Mouse (Mus musculus) forebrain, embryonic 15.5 days (tissue): ENCODE results near the gene Cmtm6. TPM values are rescaled to one million over a fixed set of nuclear protein-coding genes. Genes with fewer than 3 reads are reported as not detected.
A peak's percentile ranks its signal among the peaks of the same experiment; 100 is the strongest.
"Not testable (repeated sequence)": the region's sequence is repeated elsewhere in the genome, so short reads cannot be mapped to it uniquely, and the experiment has no call there.

Experiments
- ATAC-seq: fragments of 200-750 bp; cut with Nextera tagmentation; replicated peaks from 2 replicates; pipeline ENCODE4 v1.8.0; 2017; ENCODE audit warnings: mild to moderate bottlenecking, moderate TSS enrichment, moderate library complexity
- H3K27ac ChIP-seq: fragments of 300-500 bp; sonication (generic); replicated peaks from 2 replicates; pipeline ENCODE4 v1.5.1; 2015; ENCODE audit warnings: mild to moderate bottlenecking, inconsistent platforms
- H3K27me3 ChIP-seq: fragments of 300-500 bp; sonication (generic); 2 replicates; pipeline ENCODE4 v1.6.1; 2015; ENCODE audit warnings: inconsistent platforms
- H3K36me3 ChIP-seq: fragments of 300-500 bp; sonication (generic); 2 replicates; pipeline ENCODE4 v1.6.1; 2015; ENCODE audit warnings: mild to moderate bottlenecking, inconsistent platforms
- H3K4me1 ChIP-seq: fragments of 300-500 bp; sonication (generic); 2 replicates; pipeline ENCODE4 v1.6.1; 2015; ENCODE audit warnings: inconsistent platforms
- H3K4me2 ChIP-seq: fragments of 300-500 bp; sonication (generic); replicated peaks from 2 replicates; pipeline ENCODE4 v1.6.1; 2015; ENCODE audit warnings: mild to moderate bottlenecking, inconsistent platforms
- H3K4me3 ChIP-seq: fragments of 300-500 bp; sonication (generic); 2 replicates; pipeline ENCODE4 v1.5.1; 2015; ENCODE audit warnings: mild to moderate bottlenecking, inconsistent platforms
- H3K9ac ChIP-seq: fragments of 300-500 bp; sonication (generic); replicated peaks from 2 replicates; pipeline ENCODE4 v1.6.1; 2015; ENCODE audit warnings: mild to moderate bottlenecking, inconsistent platforms
- H3K9me3 ChIP-seq: fragments of 300-500 bp; sonication (generic); 2 replicates; pipeline ENCODE4 v1.6.1; 2016; ENCODE audit warnings: inconsistent platforms
- WGBS: fragments of 180-500 bp; shearing (Covaris S2); methylation state at CpG from one replicate; pipeline ENCODE4 v1.1.7; 2015; ENCODE audit warnings: mixed read lengths; 5-methylcytosine and 5-hydroxymethylcytosine counted together
- polyA plus RNA-seq: library from polyadenylated mRNA; unstranded; fragments of >200 nt; fragmentation: Nextera tagmentation; extraction: Ambion mirVana; gene quantifications from 2 replicates; pipeline ENCODE4 v1.2.1, GENCODE M21; 2015

Cmtm6 gene
- 24.7 and 26.5 TPM in 2 replicates for polyA plus RNA-seq

DNA sequence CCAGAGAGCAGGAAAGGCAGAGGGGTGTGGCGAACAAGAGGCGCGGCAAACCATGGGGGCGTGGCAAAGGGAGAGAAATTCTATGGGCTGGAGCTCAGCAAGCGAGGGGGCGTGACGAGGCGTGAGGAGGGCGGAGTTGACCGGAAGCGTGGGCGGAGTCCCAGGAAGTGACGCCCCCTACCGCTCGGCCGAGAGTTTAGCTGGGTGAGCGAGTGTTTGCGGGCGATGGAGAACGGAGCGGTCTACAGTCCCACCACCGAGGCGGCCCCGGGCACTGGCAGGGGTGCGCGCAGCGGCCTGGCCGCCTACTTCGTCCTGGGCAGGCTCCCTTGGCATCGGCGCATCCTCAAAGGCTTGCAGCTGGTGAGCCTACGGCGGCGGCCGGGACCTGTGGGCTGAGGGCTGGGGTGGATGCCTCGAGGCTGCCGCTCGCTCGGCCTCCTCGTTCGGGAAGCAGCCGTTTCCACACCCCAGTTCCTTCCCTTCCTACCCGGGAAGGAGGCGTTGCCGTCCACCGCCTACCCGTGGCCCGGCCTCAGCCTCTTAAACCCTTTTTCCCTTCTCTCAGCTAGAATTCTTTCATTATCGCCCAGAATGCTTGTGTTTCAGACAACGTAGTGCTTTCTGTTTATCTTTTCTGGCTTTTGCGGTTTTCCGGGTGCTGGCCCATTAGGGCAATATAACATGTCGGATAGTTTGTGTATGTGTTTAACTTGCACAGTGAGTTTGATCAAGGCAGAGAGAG lies at the start of gene Cmtm6:
Gene Cmtm6 (plus strand): TSS at position 106 of the 745 bp plus-strand sequence.
- Histone ChIP-seq H3K4me1 (peaks cover 20% of the 10 kb centered on the region), H3K9me3 (no peaks in the 10 kb centered on the region), H3K4me3 (peak within 1 kb of the TSS; percentile 82), H3K36me3 (no peaks in the 10 kb centered on the region), H3K4me2 (peak within 1 kb of the TSS; percentile 74), H3K27me3 (no peaks in the 10 kb centered on the region), H3K27ac (peak within 1 kb of the TSS; percentile 82), H3K9ac (peak within 1 kb of the TSS; percentile 82)
- ATAC-seq = peak; percentile 90
- under 1% methylated on average over 49 of the region's 53 CpGs for WGBS

DNA sequence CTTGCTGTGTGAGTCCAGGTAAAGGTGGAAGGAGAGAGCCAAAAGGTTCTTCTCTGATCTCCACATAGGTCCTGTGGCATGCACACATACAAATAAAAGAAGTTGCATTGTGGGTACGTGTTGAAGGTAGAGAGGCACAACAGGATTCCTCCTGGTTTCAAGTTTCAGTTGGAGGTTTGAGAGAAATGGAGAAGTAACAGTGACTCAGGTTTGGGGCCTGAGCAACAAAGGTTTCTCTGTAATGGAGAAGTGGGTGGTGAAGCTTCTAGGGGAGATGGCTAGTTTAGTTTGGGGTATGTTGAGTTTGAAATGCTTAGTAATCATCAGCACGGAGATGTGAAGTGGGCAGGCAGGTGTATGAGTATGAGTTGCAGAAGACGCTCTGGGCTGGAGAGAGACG lies 48.7 kb upstream of the Cmtm6 start:
- H3K27ac ChIP-seq = no peak overlapping the region
- no peak overlapping the region for H3K4me3 ChIP-seq
- H3K4me2 ChIP-seq = no peak overlapping the region
- no peaks in the 10 kb centered on the region for H3K27me3 ChIP-seq
- no peak for ATAC-seq
- 84% methylated on average over 4 of the region's 4 CpGs for WGBS
- H3K9ac ChIP-seq = no peak overlapping the region
- H3K4me1 ChIP-seq = no peaks in the 10 kb centered on the region
- no peaks in the 10 kb centered on the region for H3K36me3 ChIP-seq
- no peaks in the 10 kb centered on the region for H3K9me3 ChIP-seq

GRCm38 (mm10) chr9:114686245-114686644 lies 44.7 kb upstream of the Cmtm6 start:
- 90% methylated on average over 7 of the region's 7 CpGs for WGBS
- Histone ChIP-seq H3K4me1 (peaks cover 25% of the 10 kb centered on the region), H3K36me3 (peaks cover 2% of the 10 kb centered on the region; the same call in 1 of the 2 replicates), H3K27ac (no peak overlapping the region), H3K9me3 (no peaks in the 10 kb centered on the region), H3K4me2 (no peak overlapping the region), H3K4me3 (no peak overlapping the region), H3K9ac (no peak overlapping the region), H3K27me3 (no peaks in the 10 kb centered on the region)
- no peak for ATAC-seq

DNA sequence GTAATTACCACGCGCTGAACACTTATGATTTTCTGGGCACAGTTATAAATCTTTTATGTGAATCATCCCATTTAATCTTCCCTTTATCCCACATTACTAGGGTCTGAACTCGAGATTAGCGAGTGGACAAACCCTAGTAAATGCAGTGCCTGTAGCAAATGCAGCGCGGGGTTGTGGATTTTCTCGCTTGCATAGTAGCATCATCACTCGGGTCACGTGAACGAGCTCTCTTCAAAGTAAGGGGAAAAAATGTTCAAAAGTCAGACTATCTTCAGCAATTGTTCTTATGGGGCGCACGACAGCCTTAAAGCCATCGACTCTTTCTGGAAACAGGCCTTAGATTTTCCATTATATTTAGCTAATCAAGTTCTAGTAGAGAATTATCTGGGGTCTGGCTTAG lies 43.3 kb upstream of the Cmtm6 start:
- peaks cover 25% of the 10 kb centered on the region for H3K4me1 ChIP-seq
- H3K9me3 ChIP-seq = no peaks in the 10 kb centered on the region
- no peak for ATAC-seq
- H3K4me3 ChIP-seq = peak overlapping the region; percentile 88
- WGBS = 63% methylated on average over 13 of the region's 13 CpGs
- H3K9ac ChIP-seq = peak overlapping the region; percentile 97
- H3K27me3 ChIP-seq = no peaks in the 10 kb centered on the region
- peak overlapping the region; percentile 96 for H3K27ac ChIP-seq
- peak overlapping the region; percentile 69 for H3K4me2 ChIP-seq
- H3K36me3 ChIP-seq = peaks cover 8% of the 10 kb centered on the region

GRCm38 (mm10) chr9:114688252-114688952 lies 42.5 kb upstream of the Cmtm6 start, which contains the start of gene Dync1li1:
TSS of gene Dync1li1 (plus strand) at chr9:114688790.
- Histone ChIP-seq H3K36me3 (peaks cover 12% of the 10 kb centered on the region), H3K27me3 (no peaks in the 10 kb centered on the region), H3K4me3 (peak within 1 kb of the TSS; percentile 88), H3K4me2 (peak within 1 kb of the TSS; percentile 69), H3K9ac (peak within 1 kb of the TSS; percentile 97), H3K27ac (peak within 1 kb of the TSS; percentile 96), H3K9me3 (no peaks in the 10 kb centered on the region), H3K4me1 (peaks cover 25% of the 10 kb centered on the region)
- under 1% methylated on average over 55 of the region's 57 CpGs for WGBS
- ATAC-seq = peak; percentile 97

GRCm38 (mm10) chr9:114688953-114689407 lies 41.9 kb upstream of the Cmtm6 start:
- no peaks in the 10 kb centered on the region for H3K9me3 ChIP-seq
- H3K4me2 ChIP-seq = peak overlapping the region; percentile 69
- H3K27me3 ChIP-seq = no peaks in the 10 kb centered on the region
- peaks cover 25% of the 10 kb centered on the region for H3K4me1 ChIP-seq
- peaks cover 17% of the 10 kb centered on the region for H3K36me3 ChIP-seq
- peak; percentile 79 for ATAC-seq
- under 1% methylated on average over 49 of the region's 50 CpGs for WGBS
- peak overlapping the region; percentile 88 for H3K4me3 ChIP-seq
- peak overlapping the region; percentile 97 for H3K9ac ChIP-seq
- H3K27ac ChIP-seq = peak overlapping the region; percentile 96

GRCm38 (mm10) chr9:114690119-114690601 lies 40.8 kb upstream of the Cmtm6 start:
- no peak for ATAC-seq
- H3K4me2 ChIP-seq = peak overlapping the region; percentile 69
- H3K27me3 ChIP-seq = no peaks in the 10 kb centered on the region
- H3K9ac ChIP-seq = peak overlapping the region; percentile 97
- H3K4me3 ChIP-seq = peak overlapping the region; percentile 88
- H3K4me1 ChIP-seq = peaks cover 25% of the 10 kb centered on the region
- 14% methylated on average over 10 of the region's 10 CpGs for WGBS
- peaks cover 28% of the 10 kb centered on the region for H3K36me3 ChIP-seq
- no peak overlapping the region for H3K27ac ChIP-seq
- no peaks in the 10 kb centered on the region for H3K9me3 ChIP-seq

DNA sequence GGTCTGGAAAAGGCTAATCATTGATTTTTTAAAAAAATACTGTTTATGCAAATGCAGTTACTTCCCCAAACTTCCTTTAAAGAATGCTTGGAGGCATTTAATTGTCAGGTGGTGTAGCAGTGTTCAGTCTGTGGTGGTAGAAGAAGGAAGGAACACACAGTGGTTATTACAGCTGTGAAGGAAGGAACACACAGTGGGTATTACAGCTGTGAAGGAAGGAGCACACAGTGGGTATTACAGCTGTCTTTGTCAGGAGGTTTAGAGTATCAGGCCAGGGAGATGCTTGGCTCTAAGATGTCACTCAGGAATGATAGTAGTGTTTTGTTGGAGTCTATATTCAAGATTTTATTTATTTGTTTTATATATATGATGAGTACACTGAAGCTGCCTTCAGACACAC lies 39.8 kb upstream of the Cmtm6 start:
- H3K9me3 ChIP-seq = no peaks in the 10 kb centered on the region
- H3K27ac ChIP-seq = no peak overlapping the region
- no peak for ATAC-seq
- peaks cover 25% of the 10 kb centered on the region for H3K4me1 ChIP-seq
- peaks cover 28% of the 10 kb centered on the region for H3K36me3 ChIP-seq
- H3K4me2 ChIP-seq = 0 out of 2 replicates have a peak overlapping the region, but pooled peaks have one; percentile 69
- no peak overlapping the region for H3K4me3 ChIP-seq
- no peak overlapping the region for H3K9ac ChIP-seq
- no peaks in the 10 kb centered on the region for H3K27me3 ChIP-seq

DNA sequence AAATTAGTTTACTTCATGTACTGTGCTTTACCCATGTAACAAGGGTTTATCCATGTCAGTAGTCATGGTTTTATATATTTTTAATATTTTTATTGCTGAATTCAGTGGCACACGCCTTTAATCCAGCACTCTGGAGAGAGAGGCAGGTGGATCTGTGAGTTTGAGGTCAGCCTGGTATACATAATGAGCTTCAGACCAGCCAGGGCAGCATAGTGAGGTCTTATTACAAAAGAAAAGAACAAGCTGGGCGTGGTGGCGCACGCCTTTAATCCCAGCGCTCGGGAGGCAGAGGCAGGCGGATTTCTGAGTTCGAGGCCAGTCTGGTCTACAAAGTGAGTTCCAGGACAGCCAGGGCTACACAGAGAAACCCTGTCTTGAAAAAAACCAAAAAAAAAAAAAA lies 35.3 kb upstream of the Cmtm6 start:
- not testable (repeated sequence) for H3K9ac ChIP-seq, H3K9me3 ChIP-seq, H3K27me3 ChIP-seq, ATAC-seq, H3K4me2 ChIP-seq, H3K4me3 ChIP-seq, H3K27ac ChIP-seq
- peaks cover 10% of the 10 kb centered on the region for H3K4me1 ChIP-seq
- peaks cover 28% of the 10 kb centered on the region for H3K36me3 ChIP-seq
- WGBS = 95% methylated on average over 8 of the region's 8 CpGs

GRCm38 (mm10) chr9:114697072-114697471 lies 33.8 kb upstream of the Cmtm6 start:
- H3K36me3 ChIP-seq = peaks cover 25% of the 10 kb centered on the region
- ATAC-seq = no peak
- no peaks in the 10 kb centered on the region for H3K9me3 ChIP-seq
- H3K4me2 ChIP-seq = no peak overlapping the region
- H3K27me3 ChIP-seq = no peaks in the 10 kb centered on the region
- H3K27ac ChIP-seq = no peak overlapping the region
- H3K4me3 ChIP-seq = no peak overlapping the region
- H3K4me1 ChIP-seq = peaks cover 5% of the 10 kb centered on the region; the same call in 1 of the 2 replicates
- WGBS = 87% methylated on average over 4 of the region's 4 CpGs
- no peak overlapping the region for H3K9ac ChIP-seq

- ATAC-seq = no peak
- H3K4me1 ChIP-seq = peaks cover 5% of the 10 kb centered on the region; the same call in 1 of the 2 replicates
- peaks cover 17% of the 10 kb centered on the region for H3K36me3 ChIP-seq
- no peak overlapping the region for H3K27ac ChIP-seq
- WGBS = 86% methylated on average over 5 of the region's 5 CpGs
- no peaks in the 10 kb centered on the region for H3K9me3 ChIP-seq
- no peak overlapping the region for H3K4me3 ChIP-seq
- H3K9ac ChIP-seq = no peak overlapping the region
- H3K4me2 ChIP-seq = no peak overlapping the region
- H3K27me3 ChIP-seq = no peaks in the 10 kb centered on the region
These were observed 33.0 kb upstream of the Cmtm6 start for GRCm38 (mm10) chr9:114697926-114698325.

- peaks cover 9% of the 10 kb centered on the region for H3K36me3 ChIP-seq
- peaks cover 5% of the 10 kb centered on the region; the same call in 1 of the 2 replicates for H3K4me1 ChIP-seq
- no peaks in the 10 kb centered on the region for H3K27me3 ChIP-seq
- H3K4me2 ChIP-seq = no peak overlapping the region
- WGBS = 80% methylated on average over 6 of the region's 6 CpGs
- no peak overlapping the region for H3K4me3 ChIP-seq
- no peak overlapping the region for H3K9ac ChIP-seq
- H3K9me3 ChIP-seq = no peaks in the 10 kb centered on the region
- no peak for ATAC-seq
- no peak overlapping the region for H3K27ac ChIP-seq
These were observed 31.7 kb upstream of the Cmtm6 start for GRCm38 (mm10) chr9:114699262-114699661.
